Mouse (Mus musculus) inflammation-experienced regulatory T-cells (primary cell): ENCODE results near the gene Tes3-ps. TPM values are rescaled to one million over a fixed set of nuclear protein-coding genes. Genes with fewer than 3 reads are reported as not detected.

Experiments used
- polyA plus RNA-seq, 2 experiments: library from polyadenylated mRNA; unstranded; fragments of 100-300 nt; shearing (Covaris generic); gene quantifications; one replicate each; pipeline ENCODE4 v1.2.1; 2017

The Tes3-ps gene
- polyA plus RNA-seq = 1 to 10 TPM; 3.2 to 6.7 TPM

DNA sequence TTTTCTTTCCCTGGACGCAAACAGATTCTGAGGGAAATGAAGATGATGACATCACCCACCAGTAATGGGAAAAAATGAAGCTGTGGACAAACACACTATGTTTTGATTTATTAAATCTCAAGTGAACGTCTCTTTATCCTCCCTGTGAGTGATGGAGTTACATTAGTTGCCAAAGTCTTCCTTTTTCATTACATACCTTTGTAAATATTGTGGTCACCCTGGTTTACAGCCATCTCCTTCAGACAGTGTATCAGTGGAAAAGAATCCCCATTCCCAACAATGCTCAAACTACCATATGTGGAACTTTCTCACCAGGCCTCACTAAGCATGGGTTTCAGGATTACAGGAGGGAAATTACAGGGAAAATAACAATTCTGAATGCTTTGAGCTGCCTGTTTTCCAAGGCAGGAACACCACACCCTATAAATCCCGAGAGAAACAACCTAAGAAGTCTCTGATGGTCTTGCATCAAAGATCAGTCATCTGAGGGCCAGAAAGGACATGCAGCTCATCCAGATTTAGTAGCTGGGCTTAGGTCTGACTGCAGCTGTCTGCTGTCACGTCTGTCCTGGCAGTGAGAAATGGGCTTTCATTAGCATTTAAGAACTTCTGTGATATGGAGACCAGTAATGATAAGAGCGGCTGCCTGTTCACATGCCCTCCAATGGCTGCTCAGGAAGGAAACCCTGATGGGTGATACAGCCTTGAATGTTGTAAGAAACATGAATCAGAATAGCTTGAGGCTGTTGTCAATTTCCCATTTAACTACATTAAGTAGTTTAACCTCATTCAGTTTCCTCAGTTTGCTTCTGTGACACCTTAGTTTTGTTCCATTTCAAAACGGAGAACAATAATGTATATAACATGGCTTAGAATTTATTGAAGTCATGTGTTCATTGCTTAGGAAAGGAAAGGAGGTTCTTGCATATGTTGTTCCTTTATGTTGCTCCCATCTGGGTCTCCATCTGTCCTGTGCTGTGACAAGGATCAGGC, at the start of gene Tes3-ps:
Gene Tes3-ps, plus strand, starts transcription at position 943 of the 993 bp plus-strand sequence.

GRCm38 (mm10) chr13:49504510-49504909, 11.4 kb downstream of the Tes3-ps start, which contains the start of gene Ecm2:
TSS of gene Ecm2 (plus strand) at chr13:49504810.

DNA sequence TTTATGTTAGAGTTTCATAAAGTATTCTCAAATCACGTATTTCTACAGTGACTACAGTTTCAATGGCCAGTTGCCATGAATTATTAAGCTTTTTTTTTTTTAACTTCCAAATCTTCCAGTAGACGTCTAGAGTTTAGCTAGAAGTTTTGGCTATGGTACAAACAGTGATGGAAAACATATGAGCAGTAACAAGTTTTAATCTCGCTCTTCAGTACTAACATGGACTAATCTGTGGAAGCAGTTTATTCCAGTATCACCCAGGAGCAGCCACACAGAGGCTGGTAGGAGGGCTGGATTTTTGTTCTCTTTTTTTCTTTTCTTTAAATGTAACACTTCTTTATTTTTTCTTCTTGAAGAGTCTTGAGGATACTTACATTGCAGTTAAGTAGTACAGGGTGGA, 51.2 kb downstream of the Tes3-ps start, which contains the start of gene Aspn:
Gene Aspn, plus strand, starts transcription at position 165 of the 400 bp plus-strand sequence.

Other genes starting within 250 kb of the Tes3-ps start
- 10 to 100 TPM; 43.1 to 68.0 TPM for gene Susd3, start 244.6 kb upstream of the Tes3-ps start, polyA plus RNA-seq
- 10 to 100 TPM; 14.3 to 20.3 TPM for gene Fgd3, start 173.0 kb upstream of the Tes3-ps start, polyA plus RNA-seq
- gene Bicd2, start 151.7 kb upstream of the Tes3-ps start, polyA plus RNA-seq = 10 to 100 TPM; 20.8 to 36.2 TPM
- 10 to 100 TPM in 1 of 2 experiments, 1 to 10 TPM in 1; 8.9 to 11.4 TPM for gene Ippk, start 72.1 kb upstream of the Tes3-ps start, polyA plus RNA-seq
- under 1 TPM in 1 of 2 experiments, not detected in 1; 0.13 TPM for gene Ecm2, start 11.5 kb downstream of the Tes3-ps start, polyA plus RNA-seq
- gene Aspn, start 51.1 kb downstream of the Tes3-ps start, polyA plus RNA-seq = not detected
- gene Omd, start 89.1 kb downstream of the Tes3-ps start, polyA plus RNA-seq = 1 to 10 TPM in 1 of 2 experiments, under 1 TPM in 1; 0.12 to 2.2 TPM
- under 1 TPM in 1 of 2 experiments, not detected in 1; 0.14 TPM for gene Ogn, start 114.7 kb downstream of the Tes3-ps start, polyA plus RNA-seq
- 1 to 10 TPM; 1.1 to 1.3 TPM for gene Cenpp, start 159.5 kb downstream of the Tes3-ps start, polyA plus RNA-seq
- gene Nol8, start 159.8 kb downstream of the Tes3-ps start, polyA plus RNA-seq = 10 to 100 TPM; 36.0 to 43.5 TPM
- gene Iars, start 188.8 kb downstream of the Tes3-ps start, polyA plus RNA-seq = 10 to 100 TPM; 39.6 to 64.8 TPM